Mouse (Mus musculus) adrenal gland, postnatal 14 days (tissue): ENCODE results near the gene Cdh23. TPM values are rescaled to one million over a fixed set of nuclear protein-coding genes. Genes with fewer than 3 reads are reported as not detected.

Experiments used
- DNase-seq: peaks from one replicate; pipeline ENCODE4 v3.0.0; 2021; ENCODE audit warnings: mixed read lengths
- total RNA-seq: library from RNA; stranded (reverse); gene quantifications from 2 replicates; pipeline ENCODE4 v1.2.3, GENCODE M21; 2021

Cdh23 gene
- total RNA-seq, 1 experiment from 2014 or later, result 4.5 TPM

DNA sequence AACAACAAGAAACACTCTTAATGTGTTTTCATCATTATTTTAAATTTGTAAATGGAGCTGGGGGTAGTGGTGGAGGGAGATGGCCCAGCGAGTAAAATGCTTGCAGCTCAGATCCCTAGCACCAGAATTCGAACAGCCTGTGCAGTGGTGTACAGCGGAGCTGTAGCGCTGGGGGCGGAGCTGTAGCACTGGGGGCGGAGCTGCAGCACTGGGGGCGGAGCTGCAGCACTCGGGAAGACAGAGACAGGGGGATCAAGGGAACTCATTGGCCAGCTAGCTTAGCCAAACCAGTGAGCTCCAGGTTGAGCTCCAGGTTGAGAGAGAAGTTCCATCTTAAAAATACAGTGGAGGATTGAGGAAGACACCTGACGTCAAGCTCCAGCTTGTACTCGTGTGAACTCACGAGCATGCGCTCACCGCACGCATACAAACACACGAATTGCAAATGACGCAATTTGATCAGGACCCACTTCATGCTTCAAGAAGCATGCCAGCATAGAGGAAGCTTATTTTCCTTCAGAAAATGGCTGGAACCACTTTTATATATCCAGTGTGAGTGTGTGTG, 438.9 kb downstream of the Cdh23 start:
- no peak for DNase-seq

DNA sequence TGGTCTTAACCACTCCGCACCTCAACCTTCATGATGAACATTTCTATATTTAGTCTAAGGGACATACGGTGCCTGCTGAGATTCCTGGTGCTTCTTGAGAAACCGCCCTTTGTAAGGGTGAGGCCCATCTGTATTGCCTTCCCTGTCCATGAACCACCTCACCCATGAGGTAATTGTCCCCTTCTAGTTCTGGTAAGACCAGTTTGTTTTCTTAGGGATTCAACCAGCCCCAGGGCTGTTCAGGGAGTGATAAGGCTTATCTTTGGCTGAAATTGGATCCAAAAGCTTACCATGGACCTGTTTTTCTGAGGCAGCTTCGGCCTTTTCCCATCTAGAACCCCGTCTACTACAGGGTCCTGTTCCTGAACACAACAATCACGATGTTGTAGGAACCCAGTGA, 440.2 kb downstream of the Cdh23 start:
- DNase-seq, result no peak

Other genes starting within 250 kb of the Cdh23 start
- gene Slc29a3, start 56.3 kb upstream of the Cdh23 start, total RNA-seq, result 14.3 and 20.7 TPM in 2 replicates
- gene Unc5b, start 135.1 kb upstream of the Cdh23 start, total RNA-seq, result 10.5 and 11.3 TPM in 2 replicates